Mouse (Mus musculus) limb, embryonic 11.5 days (tissue): ENCODE measurements at regions not wholly inside any gene's neighbourhood (a gene's known extent, or its start where the extent isn't known, plus 50 kb on each side); places are given as distances from the start of the nearest gene placed in this dataset.

Experiments used
- ATAC-seq: fragments of 200-750 bp; cut with Nextera tagmentation; 2 replicates; pipeline ENCODE4 v1.8.0; 2017; ENCODE audit warnings: low read depth; ENCODE audit not compliant: insufficient number of reproducible peaks, low FRiP score, low TSS enrichment
- DNase-seq: peaks from one replicate; pipeline ENCODE4 v3.0.0-alpha.2; 2015; ENCODE audit warnings: low spot score
- H3K27ac ChIP-seq: fragments of 300-500 bp; sonication (generic); replicated peaks from 2 replicates; pipeline ENCODE4 v1.5.1; 2014; ENCODE audit warnings: low read depth, mild to moderate bottlenecking, low read length
- H3K27me3 ChIP-seq: fragments of 300-500 bp; sonication (generic); 2 replicates; pipeline ENCODE4 v1.6.1; 2014; ENCODE audit warnings: mild to moderate bottlenecking, low read length, mixed read lengths; ENCODE audit not compliant: control insufficient read depth, insufficient read depth
- H3K36me3 ChIP-seq: fragments of 300-500 bp; sonication (generic); 2 replicates; pipeline ENCODE4 v1.6.1; 2014; ENCODE audit warnings: mild to moderate bottlenecking, low read length, moderate library complexity, mixed read lengths; ENCODE audit not compliant: control insufficient read depth, insufficient read depth
- H3K4me1 ChIP-seq: fragments of 300-500 bp; sonication (generic); 2 replicates; pipeline ENCODE4 v1.6.1; 2014; ENCODE audit warnings: low read length, mixed read lengths; ENCODE audit not compliant: control insufficient read depth, insufficient read depth
- H3K4me2 ChIP-seq: fragments of 300-500 bp; sonication (generic); 2 replicates; pipeline ENCODE4 v1.6.1; 2014; ENCODE audit warnings: low read depth, mild to moderate bottlenecking, moderate library complexity; ENCODE audit not compliant: severe bottlenecking
- H3K4me3 ChIP-seq: fragments of 300-500 bp; sonication (generic); 2 replicates; pipeline ENCODE4 v1.5.1; 2014; ENCODE audit warnings: low read depth, low read length
- H3K9ac ChIP-seq: fragments of 300-500 bp; sonication (generic); 2 replicates; pipeline ENCODE4 v1.6.1; 2014; ENCODE audit warnings: mild to moderate bottlenecking, low read length
- H3K9me3 ChIP-seq: fragments of 300-500 bp; sonication (generic); 2 replicates; pipeline ENCODE4 v1.6.1; 2016; ENCODE audit warnings: low read length; ENCODE audit not compliant: control insufficient read depth
- WGBS: fragments of 180-500 bp; shearing (Covaris S2); extraction: QIAGEN DNeasy Blood & Tissue Kit; methylation state at CpG from one replicate; pipeline ENCODE4 v1.1.7; 2014; 5-methylcytosine and 5-hydroxymethylcytosine counted together

DNA sequence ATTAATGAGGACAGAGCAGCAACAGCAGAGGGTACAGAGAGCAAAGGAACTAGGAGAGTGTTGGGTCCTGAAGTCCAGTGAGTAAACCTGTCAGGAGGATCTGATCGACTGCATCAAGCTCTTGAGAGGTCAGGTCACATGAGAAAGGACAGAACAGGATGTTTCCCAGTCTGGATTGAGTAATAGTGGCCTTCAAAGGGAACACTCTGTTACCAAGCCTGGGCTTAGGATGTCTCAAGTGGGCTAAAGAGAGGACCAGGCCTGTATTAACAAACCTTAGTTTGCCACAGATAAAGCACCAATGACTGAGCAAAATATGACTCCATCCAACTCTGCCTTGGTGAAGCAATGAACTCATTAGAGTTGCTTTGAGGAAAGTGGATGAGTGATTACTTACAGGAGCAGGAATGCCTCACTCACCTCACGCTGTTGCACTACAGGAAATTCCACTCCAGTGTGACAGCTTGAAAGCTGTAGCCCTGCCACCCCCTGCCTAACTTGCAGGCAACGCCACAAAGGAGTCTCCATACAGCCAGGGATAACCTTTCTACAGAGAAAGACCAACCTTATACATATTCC, 229.2 kb upstream of the Nmur2 start:
- H3K27ac ChIP-seq, result no peak overlapping the region
- H3K4me3 ChIP-seq, result no peak overlapping the region
- H3K9ac ChIP-seq, result no peak overlapping the region
- H3K9me3 ChIP-seq, result no peaks in the 10 kb centered on the region
- no peaks in the 10 kb centered on the region for H3K4me1 ChIP-seq
- H3K4me2 ChIP-seq, result no peak overlapping the region
- no peak for ATAC-seq
- no peaks in the 10 kb centered on the region for H3K27me3 ChIP-seq
- 21% methylated on average over 3 of the region's 3 CpGs for WGBS
- H3K36me3 ChIP-seq, result no peaks in the 10 kb centered on the region
- no peak for DNase-seq

DNA sequence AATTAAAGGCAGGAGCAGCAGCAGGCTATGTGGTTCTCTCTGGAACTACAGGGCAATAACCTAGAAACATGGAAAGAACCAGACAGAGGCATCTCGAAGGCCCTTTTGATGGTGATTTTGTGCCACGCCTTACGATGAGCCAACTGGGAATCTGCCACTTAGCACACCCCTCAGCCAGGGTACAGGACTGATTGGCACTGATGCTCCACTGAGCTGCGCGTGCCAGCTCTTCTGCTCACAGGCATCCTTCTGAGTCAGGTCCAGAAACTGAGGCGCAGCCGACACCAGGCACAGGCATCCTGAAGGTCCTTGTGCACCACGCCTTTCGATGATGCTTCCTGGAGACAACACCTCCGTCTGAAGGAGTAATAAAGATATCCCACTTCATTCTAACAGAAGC, 221.9 kb upstream of the Nmur2 start:
- H3K36me3 ChIP-seq, result no peaks in the 10 kb centered on the region
- no peak for ATAC-seq
- DNase-seq, result no peak
- no peak overlapping the region for H3K4me2 ChIP-seq
- H3K27me3 ChIP-seq, result no peaks in the 10 kb centered on the region
- H3K4me3 ChIP-seq, result no peak overlapping the region
- no peak overlapping the region for H3K9ac ChIP-seq
- no peaks in the 10 kb centered on the region for H3K4me1 ChIP-seq
- H3K9me3 ChIP-seq, result no peaks in the 10 kb centered on the region
- H3K27ac ChIP-seq, result no peak overlapping the region
- 92% methylated on average over 10 of the region's 10 CpGs for WGBS

DNA sequence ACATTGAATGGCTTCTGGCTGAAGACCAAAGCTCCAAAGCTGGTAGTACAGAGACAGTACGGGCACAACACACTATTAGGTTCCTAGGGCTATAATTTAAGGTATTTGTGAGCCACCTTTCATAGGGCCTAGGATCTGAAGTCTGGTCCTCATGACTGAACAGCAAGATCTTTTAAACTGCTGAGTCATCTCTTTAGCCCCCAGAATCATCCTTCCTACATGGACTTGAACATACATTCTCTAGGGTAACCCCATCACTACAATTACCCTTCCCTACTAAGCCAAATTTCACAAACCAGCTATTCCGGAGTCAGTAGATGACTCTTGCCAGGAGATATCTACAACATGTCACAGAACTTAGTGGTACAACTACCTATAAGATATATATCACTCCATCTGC, 215.5 kb upstream of the Nmur2 start:
- Histone ChIP-seq H3K9me3 (no peaks in the 10 kb centered on the region), H3K9ac (no peak overlapping the region), H3K27me3 (no peaks in the 10 kb centered on the region), H3K36me3 (no peaks in the 10 kb centered on the region), H3K4me2 (no peak overlapping the region), H3K4me3 (no peak overlapping the region), H3K4me1 (no peaks in the 10 kb centered on the region), H3K27ac (no peak overlapping the region)
- 87% methylated on average over 2 of the region's 2 CpGs for WGBS
- ATAC-seq, result no peak
- no peak for DNase-seq

DNA sequence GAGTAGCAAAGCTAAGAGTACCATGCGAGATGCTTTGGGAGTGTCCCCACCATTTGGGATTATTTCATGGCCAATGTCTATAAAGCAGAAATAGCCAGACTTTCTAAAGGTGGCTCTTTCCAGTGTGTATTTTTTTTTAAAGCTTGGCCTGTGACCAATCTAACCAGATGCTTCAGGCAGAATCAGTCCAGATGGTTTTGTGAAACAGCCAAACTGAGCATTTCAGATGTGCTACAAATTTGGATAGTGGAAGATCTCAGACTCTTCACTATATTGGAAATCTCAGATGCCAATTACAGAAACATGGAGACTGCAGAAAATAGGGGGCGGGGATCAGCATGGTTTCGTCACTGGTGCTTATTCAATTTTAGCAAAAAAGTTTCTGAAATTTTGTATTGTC, 213.6 kb upstream of the Nmur2 start:
- H3K36me3 ChIP-seq, result no peaks in the 10 kb centered on the region
- no peak overlapping the region for H3K4me3 ChIP-seq
- no peak overlapping the region for H3K9ac ChIP-seq
- no peak overlapping the region for H3K4me2 ChIP-seq
- no peaks in the 10 kb centered on the region for H3K4me1 ChIP-seq
- no peaks in the 10 kb centered on the region for H3K27me3 ChIP-seq
- H3K27ac ChIP-seq, result no peak overlapping the region
- no peak for ATAC-seq
- 88% methylated on average over 3 of the region's 3 CpGs for WGBS
- no peaks in the 10 kb centered on the region for H3K9me3 ChIP-seq
- DNase-seq, result no peak

DNA sequence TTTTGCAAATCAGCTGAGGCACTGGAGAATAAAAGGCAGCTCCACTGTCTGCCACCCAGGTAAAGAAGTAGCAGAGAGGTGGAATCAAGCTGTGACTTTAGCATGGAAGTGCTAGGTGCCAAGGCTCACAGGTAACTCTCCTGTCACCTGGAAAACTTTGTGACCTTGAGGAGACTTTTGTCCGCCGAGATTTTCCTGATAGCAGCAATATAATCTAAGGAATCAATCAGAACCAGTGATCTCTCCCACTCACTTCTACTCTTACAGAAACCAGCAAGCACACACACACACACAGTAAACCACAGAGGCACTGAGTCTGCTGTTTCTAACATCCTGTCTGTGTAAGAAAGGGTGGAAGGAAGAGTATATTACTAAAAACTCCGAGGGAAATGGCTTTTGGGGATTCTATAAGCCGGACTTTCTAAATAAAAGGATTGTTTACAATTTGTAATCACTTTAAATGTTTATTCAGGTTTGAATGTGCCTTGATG, 206.6 kb upstream of the Nmur2 start:
- no peak overlapping the region for H3K27ac ChIP-seq

DNA sequence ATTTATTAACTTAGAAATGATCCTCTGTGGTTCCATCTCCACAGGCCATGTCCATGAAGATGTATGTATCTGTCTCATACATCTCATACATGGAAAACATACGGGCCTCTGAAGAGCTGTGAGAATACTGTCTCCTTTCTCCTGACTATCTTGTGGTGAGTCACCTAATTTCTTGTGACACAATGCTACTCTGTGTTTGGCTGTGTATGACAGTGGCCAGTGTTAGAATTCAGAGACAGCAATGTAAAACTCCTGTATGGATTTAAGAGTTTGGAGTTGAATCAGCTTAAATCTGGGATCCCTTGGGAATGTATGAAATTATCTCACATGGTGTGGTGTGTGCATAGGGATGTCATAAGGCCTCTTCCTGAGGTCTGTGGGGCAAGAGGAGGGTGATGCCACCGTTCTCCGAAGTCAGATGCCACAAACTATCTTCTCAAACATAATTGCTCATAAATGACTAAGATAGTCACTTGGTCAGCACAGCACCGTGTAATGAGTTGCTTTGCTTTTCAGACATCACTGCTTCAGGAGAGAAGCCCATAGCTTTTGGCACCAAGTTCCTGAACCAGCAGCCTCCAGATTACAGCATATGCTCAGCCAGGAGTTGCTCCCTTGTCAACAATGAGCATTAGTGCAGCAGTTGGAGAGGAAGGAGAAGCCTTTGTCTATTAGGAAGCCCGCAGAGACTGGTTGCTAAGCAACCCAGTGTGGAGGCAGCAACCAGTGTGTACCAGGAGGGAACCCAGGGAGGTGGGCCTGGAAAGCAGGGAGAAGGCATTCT, 205.9 kb upstream of the Nmur2 start:
- 66% methylated on average over 5 of the region's 5 CpGs for WGBS
- H3K27ac ChIP-seq, result no peak overlapping the region
- DNase-seq, result no peak

More for the DNA sequence above, 206.6 kb upstream of the Nmur2 start:
- Histone ChIP-seq H3K4me3 (no peak overlapping the region), H3K4me1 (no peaks in the 10 kb centered on the region), H3K36me3 (no peaks in the 10 kb centered on the region), H3K9me3 (no peaks in the 10 kb centered on the region), H3K27me3 (no peaks in the 10 kb centered on the region), H3K9ac (no peak overlapping the region), H3K4me2 (no peak overlapping the region)
- DNase-seq, result no peak
- WGBS, result 51% methylated on average over 4 of the region's 4 CpGs
- ATAC-seq, result no peak

DNA sequence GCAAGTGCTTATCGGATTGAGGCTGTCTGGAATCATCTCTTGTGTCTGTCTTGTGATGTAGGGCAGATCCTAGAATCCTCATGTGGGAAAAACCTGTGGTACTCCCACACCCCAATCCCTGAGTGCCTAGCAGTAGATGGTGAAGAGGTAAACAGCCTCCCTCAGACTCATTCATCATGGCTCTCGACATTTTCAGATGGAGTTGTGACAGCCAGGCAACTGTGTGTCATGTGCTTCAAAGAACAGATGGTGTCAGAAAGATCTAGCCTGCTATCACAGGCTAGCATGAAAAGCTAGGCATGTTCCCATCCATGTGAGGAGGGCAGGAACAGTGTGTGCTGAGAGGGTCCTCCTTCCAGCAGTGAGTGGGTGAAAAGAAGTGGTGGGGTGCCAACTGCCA, 204.1 kb upstream of the Nmur2 start:
- no peak for ATAC-seq
- no peaks in the 10 kb centered on the region for H3K4me1 ChIP-seq
- H3K9me3 ChIP-seq, result no peaks in the 10 kb centered on the region
- H3K4me3 ChIP-seq, result no peak overlapping the region
- WGBS, result 83% methylated on average over 2 of the region's 2 CpGs
- DNase-seq, result no peak
- H3K4me2 ChIP-seq, result no peak overlapping the region
- H3K27ac ChIP-seq, result no peak overlapping the region
- no peaks in the 10 kb centered on the region for H3K36me3 ChIP-seq
- H3K9ac ChIP-seq, result no peak overlapping the region
- H3K27me3 ChIP-seq, result no peaks in the 10 kb centered on the region

More for the DNA sequence above, 205.9 kb upstream of the Nmur2 start:
- Histone ChIP-seq H3K27me3 (no peaks in the 10 kb centered on the region), H3K4me1 (no peaks in the 10 kb centered on the region), H3K36me3 (no peaks in the 10 kb centered on the region), H3K9me3 (no peaks in the 10 kb centered on the region), H3K4me3 (no peak overlapping the region), H3K9ac (no peak overlapping the region), H3K4me2 (no peak overlapping the region)
- no peak for ATAC-seq

DNA sequence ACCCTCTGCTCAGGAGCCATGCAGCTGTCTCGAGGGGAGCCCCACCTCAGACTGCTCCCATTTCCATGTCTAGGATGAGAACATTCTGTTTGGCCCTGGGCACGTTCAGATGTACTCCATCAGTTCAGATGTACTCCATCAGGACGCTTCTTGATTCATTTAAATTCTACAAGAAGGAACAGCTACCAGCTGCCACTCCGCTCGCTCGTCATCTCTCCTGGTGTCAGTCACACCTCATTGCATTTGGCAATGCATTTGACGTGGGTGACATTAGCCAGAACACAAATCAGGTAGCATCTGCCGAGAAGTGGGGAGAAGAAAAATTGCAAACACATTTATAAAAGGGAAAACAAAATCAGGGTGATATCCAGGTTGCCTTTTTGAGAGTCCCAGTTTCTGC, 202.6 kb upstream of the Nmur2 start:
- WGBS, result 78% methylated on average over 8 of the region's 8 CpGs
- Histone ChIP-seq H3K36me3 (no peaks in the 10 kb centered on the region), H3K9ac (no peak overlapping the region), H3K27me3 (no peaks in the 10 kb centered on the region), H3K27ac (no peak overlapping the region), H3K9me3 (no peaks in the 10 kb centered on the region), H3K4me1 (no peaks in the 10 kb centered on the region), H3K4me3 (no peak overlapping the region), H3K4me2 (no peak overlapping the region)
- ATAC-seq (no peak), DNase-seq (no peak)
